Mouse (Mus musculus): Measurements from ENCODE around the gene Fam180a. TPM values are rescaled to one million over a fixed set of nuclear protein-coding genes. Genes with fewer than 3 reads are reported as not detected.

Fam180a gene
- total and polyA plus RNA-seq, 2 experiments = 0.11 to 1.7 TPM

DNA sequence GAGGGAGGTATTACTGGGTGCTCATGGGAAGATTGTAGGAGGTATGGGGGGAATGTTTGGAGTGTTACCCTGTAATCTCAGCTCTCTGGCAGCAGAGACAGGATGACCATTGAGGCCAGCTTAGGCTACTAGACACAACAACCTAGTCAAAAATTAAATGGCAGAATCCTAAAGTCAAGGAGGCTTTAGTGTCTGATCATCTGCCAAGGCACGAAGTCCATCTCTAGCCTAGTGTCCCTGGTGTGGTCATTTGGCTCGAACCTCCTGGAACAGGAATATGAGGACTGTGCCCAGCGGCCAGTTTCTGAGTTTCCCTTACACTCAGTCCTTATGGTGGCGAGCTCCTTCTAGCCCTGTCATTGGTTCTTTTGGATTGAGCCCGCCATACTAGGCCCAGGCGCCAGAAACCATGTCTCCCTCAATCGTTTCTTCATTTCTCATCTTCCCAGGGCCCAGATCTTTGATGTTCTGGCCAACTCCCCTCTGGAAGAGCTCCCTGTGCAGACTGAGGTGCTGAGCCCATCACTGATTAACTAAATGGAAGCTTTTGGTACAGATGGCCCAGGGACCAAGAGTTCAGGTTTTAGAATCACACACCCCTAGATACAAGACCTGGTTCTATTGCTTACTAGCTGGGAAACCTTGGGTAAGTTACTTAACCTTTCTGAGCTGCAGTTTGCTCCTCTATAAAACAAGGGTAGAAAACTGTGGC lies 28.3 kb downstream of the Fam180a start:
- DNase-seq (ENCODE audit: extremely low read depth, low read depth, low spot score) = peak; percentile 98
- H3K4me1 ChIP-seq (ENCODE audit: control insufficient read depth, insufficient read depth, low read length) = peaks cover 20% of the 10 kb centered on the region
- H3K36me3 ChIP-seq (ENCODE audit: control insufficient read depth, insufficient read depth, low read length) = no peaks in the 10 kb centered on the region
- H3K27me3 ChIP-seq (ENCODE audit: control insufficient read depth, insufficient read depth, low read length) = no peaks in the 10 kb centered on the region
- peak overlapping the region; percentile 98 for H3K27ac ChIP-seq (replicated peaks; ENCODE audit: insufficient read depth, low read depth, low read length)
- no peak overlapping the region; the same call in 1 of the 2 replicates for H3K9ac ChIP-seq (ENCODE audit: low read depth, low read length)
- no peak overlapping the region for H3K4me3 ChIP-seq (ENCODE audit: insufficient read depth, low read depth, low read length)
- H3K79me2 ChIP-seq (ENCODE audit: control insufficient read depth, insufficient read depth, low read length) = peaks cover 3% of the 10 kb centered on the region; the same call in 1 of the 2 replicates
- 23% methylated on average over 7 of the region's 7 CpGs for WGBS
- TF ChIP-seq CTCF (IDR thresholded peaks at IDR 0.05; ENCODE audit: low read depth, low read length) = no peak
- no peak for TF ChIP-seq POLR2A (IDR thresholded peaks at IDR 0.05; ENCODE audit: extremely low read depth, insufficient read depth, low read length)

DNA sequence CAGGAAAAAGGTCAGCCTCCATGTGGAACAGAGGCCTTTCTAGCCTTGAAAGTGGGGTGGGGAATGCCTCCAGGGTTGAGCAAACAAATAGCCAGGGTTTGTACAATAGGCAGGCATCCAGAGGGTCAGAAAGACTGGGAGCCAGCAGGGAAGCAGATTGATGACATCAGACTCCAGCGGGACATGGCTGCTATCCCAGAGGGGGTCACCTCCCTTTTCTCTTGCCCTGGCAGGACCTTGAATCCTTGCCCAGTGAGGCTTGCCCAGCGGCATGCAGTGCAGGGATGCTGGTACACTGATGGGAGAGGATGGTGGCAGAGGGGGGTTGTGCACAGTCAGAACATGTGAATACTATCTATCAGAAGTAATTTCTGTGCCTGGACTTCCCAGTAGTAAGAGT lies 28.9 kb downstream of the Fam180a start:
- peak overlapping the region; percentile 98 for H3K27ac ChIP-seq (replicated peaks; ENCODE audit: insufficient read depth, low read depth, low read length)
- DNase-seq (ENCODE audit: extremely low read depth, low read depth, low spot score) = peak; percentile 99
- H3K79me2 ChIP-seq (ENCODE audit: control insufficient read depth, insufficient read depth, low read length) = peaks cover 3% of the 10 kb centered on the region; the same call in 1 of the 2 replicates
- no peak overlapping the region for H3K4me3 ChIP-seq (ENCODE audit: insufficient read depth, low read depth, low read length)
- TF ChIP-seq POLR2A (IDR thresholded peaks at IDR 0.05; ENCODE audit: extremely low read depth, insufficient read depth, low read length) = no peak
- peak; percentile 16; the same call in 1 of the 2 replicates for TF ChIP-seq CTCF (IDR thresholded peaks at IDR 0.05; ENCODE audit: low read depth, low read length)
- H3K9ac ChIP-seq (ENCODE audit: low read depth, low read length) = no peak overlapping the region
- peaks cover 17% of the 10 kb centered on the region for H3K4me1 ChIP-seq (ENCODE audit: control insufficient read depth, insufficient read depth, low read length)
- WGBS = 12% methylated on average over 2 of the region's 2 CpGs
- no peaks in the 10 kb centered on the region for H3K36me3 ChIP-seq (ENCODE audit: control insufficient read depth, insufficient read depth, low read length)
- no peaks in the 10 kb centered on the region for H3K27me3 ChIP-seq (ENCODE audit: control insufficient read depth, insufficient read depth, low read length)

DNA sequence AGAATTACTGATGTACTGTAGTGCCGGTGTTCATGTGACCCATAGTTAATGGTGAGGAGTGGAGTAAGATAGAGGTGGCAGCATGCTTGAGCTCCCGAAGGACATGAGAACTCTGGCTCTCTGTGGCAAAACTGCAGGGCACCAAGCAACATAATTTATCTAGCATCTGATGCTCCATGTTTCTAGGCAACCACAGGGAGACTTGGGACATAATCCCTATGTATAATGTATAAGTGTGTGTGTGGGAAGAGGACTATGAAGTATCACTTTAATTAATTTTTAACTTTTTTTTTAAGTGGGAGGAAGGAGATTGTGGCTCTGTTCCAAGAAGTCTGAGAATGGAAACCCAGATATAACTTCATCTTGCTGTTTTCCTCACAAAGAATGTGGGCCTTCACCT lies 31.0 kb downstream of the Fam180a start:
- no peak for DNase-seq (ENCODE audit: extremely low read depth, low read depth, low spot score)
- Histone ChIP-seq H3K27me3 (ENCODE audit: control insufficient read depth, insufficient read depth, low read length) (no peaks in the 10 kb centered on the region), H3K4me3 (ENCODE audit: insufficient read depth, low read depth, low read length) (no peak overlapping the region), H3K27ac (replicated peaks; ENCODE audit: insufficient read depth, low read depth, low read length) (no peak overlapping the region), H3K79me2 (ENCODE audit: control insufficient read depth, insufficient read depth, low read length) (no peaks in the 10 kb centered on the region), H3K9ac (ENCODE audit: low read depth, low read length) (no peak overlapping the region), H3K36me3 (ENCODE audit: control insufficient read depth, insufficient read depth, low read length) (no peaks in the 10 kb centered on the region), H3K4me1 (ENCODE audit: control insufficient read depth, insufficient read depth, low read length) (peaks cover 14% of the 10 kb centered on the region)
- no peak for TF ChIP-seq CTCF (IDR thresholded peaks at IDR 0.05; ENCODE audit: low read depth, low read length)
- no peak for TF ChIP-seq POLR2A (IDR thresholded peaks at IDR 0.05; ENCODE audit: extremely low read depth, insufficient read depth, low read length)
- 87% methylated on average over 2 of the region's 2 CpGs for WGBS

DNA sequence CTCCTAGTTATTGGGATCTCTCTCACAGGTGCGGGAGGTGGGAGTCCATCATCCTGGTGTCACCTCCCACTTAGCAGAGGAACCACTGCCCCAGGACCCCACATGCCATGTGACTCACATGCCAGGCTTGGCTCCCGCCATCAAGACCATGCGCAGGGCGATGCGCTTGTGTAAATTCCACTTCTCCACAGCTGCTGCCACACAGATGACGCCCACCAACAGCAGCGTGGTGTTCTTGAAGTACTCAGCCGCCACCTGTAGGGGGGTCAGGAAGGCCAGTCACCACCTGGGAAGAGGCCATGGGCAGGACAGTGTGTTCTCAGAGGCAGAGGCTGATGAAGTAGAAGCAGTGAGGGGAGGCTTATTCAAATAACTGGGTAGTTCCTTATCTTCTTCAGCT lies 36.3 kb downstream of the Fam180a start:
- Histone ChIP-seq H3K4me1 (ENCODE audit: control insufficient read depth, insufficient read depth, low read length) (peaks cover 7% of the 10 kb centered on the region; the same call in 1 of the 2 replicates), H3K36me3 (ENCODE audit: control insufficient read depth, insufficient read depth, low read length) (no peaks in the 10 kb centered on the region), H3K4me3 (ENCODE audit: insufficient read depth, low read depth, low read length) (no peak overlapping the region), H3K27ac (replicated peaks; ENCODE audit: insufficient read depth, low read depth, low read length) (no peak overlapping the region), H3K9ac (ENCODE audit: low read depth, low read length) (no peak overlapping the region), H3K27me3 (ENCODE audit: control insufficient read depth, insufficient read depth, low read length) (no peaks in the 10 kb centered on the region), H3K79me2 (ENCODE audit: control insufficient read depth, insufficient read depth, low read length) (no peaks in the 10 kb centered on the region)
- TF ChIP-seq CTCF (IDR thresholded peaks at IDR 0.05; ENCODE audit: low read depth, low read length) (no peak), POLR2A (IDR thresholded peaks at IDR 0.05; ENCODE audit: extremely low read depth, insufficient read depth, low read length) (no peak)
- 90% methylated on average over 8 of the region's 8 CpGs for WGBS
- no peak for DNase-seq (ENCODE audit: extremely low read depth, low read depth, low spot score)

DNA sequence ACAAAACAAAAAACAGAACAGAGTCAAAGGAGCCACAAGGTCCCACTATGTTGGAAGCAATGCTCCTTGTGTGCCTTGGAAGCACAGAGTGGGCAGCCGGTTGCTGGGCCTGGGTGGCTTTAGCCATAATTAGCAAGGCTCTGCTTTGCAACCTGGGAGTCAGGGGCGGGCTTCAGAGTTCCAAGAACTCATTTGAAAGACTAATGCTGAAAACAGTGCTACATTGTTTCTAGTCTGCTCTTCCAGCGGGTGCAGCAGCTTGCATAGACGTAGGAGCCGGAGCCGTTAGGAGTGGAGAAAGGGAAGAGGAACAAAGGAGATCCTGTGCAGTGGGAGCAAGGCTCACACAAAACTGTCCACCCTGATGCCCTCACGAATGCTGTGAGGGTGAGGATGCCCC lies 37.0 kb downstream of the Fam180a start:
- H3K4me1 ChIP-seq (ENCODE audit: control insufficient read depth, insufficient read depth, low read length) = peaks cover 7% of the 10 kb centered on the region; the same call in 1 of the 2 replicates
- H3K27me3 ChIP-seq (ENCODE audit: control insufficient read depth, insufficient read depth, low read length) = no peaks in the 10 kb centered on the region
- no peaks in the 10 kb centered on the region for H3K79me2 ChIP-seq (ENCODE audit: control insufficient read depth, insufficient read depth, low read length)
- WGBS = 82% methylated on average over 7 of the region's 7 CpGs
- DNase-seq (ENCODE audit: extremely low read depth, low read depth, low spot score) = no peak
- H3K4me3 ChIP-seq (ENCODE audit: insufficient read depth, low read depth, low read length) = no peak overlapping the region
- TF ChIP-seq CTCF (IDR thresholded peaks at IDR 0.05; ENCODE audit: low read depth, low read length) (no peak), POLR2A (IDR thresholded peaks at IDR 0.05; ENCODE audit: extremely low read depth, insufficient read depth, low read length) (no peak)
- H3K36me3 ChIP-seq (ENCODE audit: control insufficient read depth, insufficient read depth, low read length) = no peaks in the 10 kb centered on the region
- peak overlapping the region; percentile 32; the same call in 1 of the 2 replicates for H3K27ac ChIP-seq (replicated peaks; ENCODE audit: insufficient read depth, low read depth, low read length)
- H3K9ac ChIP-seq (ENCODE audit: low read depth, low read length) = no peak overlapping the region

All from liver, adult 2 months (tissue).